Comparison of ENCODE assay signal across 11 mouse cellular contexts in the genomic region with DNA sequence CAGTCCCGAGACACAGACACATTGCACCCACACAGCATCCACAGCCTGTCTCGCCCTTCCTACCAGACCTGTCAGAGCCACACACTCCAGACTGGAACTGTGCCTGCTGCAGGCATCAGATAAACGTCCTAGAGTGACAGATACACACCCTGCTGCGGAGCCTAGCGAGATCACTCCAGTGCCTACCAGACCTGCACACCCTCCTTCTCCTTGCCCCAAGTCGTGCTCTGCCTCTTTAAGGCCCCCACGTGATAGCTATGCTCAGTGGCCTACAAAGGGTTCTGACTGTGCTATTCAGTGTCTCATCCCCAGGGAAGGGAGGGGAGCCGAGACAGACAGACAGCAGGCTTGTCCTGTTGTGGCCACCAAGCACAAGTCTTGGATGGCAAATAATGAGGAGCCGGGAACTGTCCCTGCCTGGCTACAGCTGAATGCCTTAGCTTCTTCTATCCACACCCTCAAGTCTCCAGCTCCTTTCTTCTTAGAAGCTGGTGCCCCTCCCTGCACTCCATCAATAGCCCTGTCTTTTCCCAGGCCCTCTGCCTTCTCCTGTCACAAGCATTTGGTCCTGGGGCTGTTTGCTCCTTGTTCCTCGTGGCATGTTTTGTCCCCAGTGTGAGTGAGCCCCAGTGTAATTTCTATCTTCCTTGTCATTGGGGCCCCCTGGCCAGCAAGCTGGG. TPM values are rescaled to one million over a fixed set of nuclear protein-coding genes. Genes with fewer than 3 reads are reported as not detected.
DNase-seq lines count a peak whose midpoint lies in the region; ATAC-seq and TF ChIP-seq lines count a peak whose summit lies in the region.
"Had no signal": no experiment of that assay in that cellular context is flagged by ENCODE, and none has a peak within 500 bp of the region (broad histone marks: within the 10 kb centered on the region; RNA-seq: fewer than 3 reads in every experiment).

No protein-coding gene starts in this region.

- no peak overlapping the region for H3K27ac ChIP-seq in heart, postnatal 0 days (ENCODE audit: low read depth)
- no peak overlapping the region for H3K27ac ChIP-seq in embryonic facial prominence, embryonic 14.5 days (replicated peaks; ENCODE audit: low read depth, low read length)
- H3K27ac ChIP-seq in midbrain, postnatal 0 days (ENCODE audit: low read depth, low read length) = peak overlapping the region; percentile 55

- DNase-seq in heart, postnatal 0 days (ENCODE audit: low spot score) = no peak
- DNase-seq in heart, adult 8-10 months (ENCODE audit: low spot score) = no peak
- peak; percentile 35 for DNase-seq in embryonic facial prominence, embryonic 14.5 days (ENCODE audit: low spot score)
- DNase-seq in layer of hippocampus, postnatal 14 days (ENCODE audit: low spot score in 2 of 2) = peak; percentile 32 to 36
- DNase-seq in midbrain, postnatal 0 days (ENCODE audit: low spot score) = peak; percentile 65
- DNase-seq in urinary bladder, adult 2 months (ENCODE audit: low spot score) = no peak
- no peak for DNase-seq in lung, postnatal 25 days (ENCODE audit: low spot score)

- H3K9me3 ChIP-seq in heart, postnatal 0 days (replicated peaks; ENCODE audit: control insufficient read depth, low read length) = no peaks in the 10 kb centered on the region
- H3K9me3 ChIP-seq in embryonic facial prominence, embryonic 14.5 days (ENCODE audit: control insufficient read depth, low read length) = no peaks in the 10 kb centered on the region
- no peaks in the 10 kb centered on the region for H3K9me3 ChIP-seq in midbrain, postnatal 0 days (ENCODE audit: low read length)

- TF ChIP-seq CTCF in heart, postnatal 0 days (IDR thresholded peaks at IDR 0.05; ENCODE audit: low read depth) = no peak
- no peak for TF ChIP-seq CTCF in midbrain, postnatal 0 days (IDR thresholded peaks at IDR 0.05)

- TF ChIP-seq EP300 in heart, postnatal 0 days (IDR thresholded peaks at IDR 0.05; ENCODE audit: low read depth) = no peak

- peaks cover 55% of the 10 kb centered on the region for H3K36me3 ChIP-seq in heart, postnatal 0 days (replicated peaks; ENCODE audit: control insufficient read depth, insufficient read depth, low read length)
- no peaks in the 10 kb centered on the region for H3K36me3 ChIP-seq in embryonic facial prominence, embryonic 14.5 days (ENCODE audit: control insufficient read depth, insufficient read depth, low read length)
- peaks cover 44% of the 10 kb centered on the region for H3K36me3 ChIP-seq in midbrain, postnatal 0 days (ENCODE audit: insufficient read depth, low read length)

- H3K4me3 ChIP-seq in heart, postnatal 0 days (ENCODE audit: low read depth, low read length) = no peak overlapping the region
- no peak overlapping the region for H3K4me3 ChIP-seq in embryonic facial prominence, embryonic 14.5 days (ENCODE audit: low read depth, low read length)
- no peak overlapping the region for H3K4me3 ChIP-seq in midbrain, postnatal 0 days (ENCODE audit: low read depth, low read length)

- H3K27me3 ChIP-seq in heart, postnatal 0 days (ENCODE audit: control insufficient read depth, insufficient read depth, low read length) = no peaks in the 10 kb centered on the region
- no peaks in the 10 kb centered on the region for H3K27me3 ChIP-seq in embryonic facial prominence, embryonic 14.5 days (replicated peaks; ENCODE audit: control insufficient read depth, insufficient read depth, low read length)
- H3K27me3 ChIP-seq in midbrain, postnatal 0 days (ENCODE audit: insufficient read depth, low read length) = no peaks in the 10 kb centered on the region
- H3K27me3 ChIP-seq: Patski had no signal

- no peak overlapping the region for H3K9ac ChIP-seq in heart, postnatal 0 days (replicated peaks; ENCODE audit: low read depth, low read length)
- no peak overlapping the region for H3K9ac ChIP-seq in embryonic facial prominence, embryonic 14.5 days (ENCODE audit: low read depth, low read length)
- no peak overlapping the region for H3K9ac ChIP-seq in midbrain, postnatal 0 days (replicated peaks; ENCODE audit: low read length, poor library complexity, severe bottlenecking)

- H3K4me2 ChIP-seq in heart, postnatal 0 days (ENCODE audit: low read depth, low read length) = no peak overlapping the region
- H3K4me2 ChIP-seq in embryonic facial prominence, embryonic 14.5 days (ENCODE audit: low read depth, low read length) = no peak overlapping the region
- no peak overlapping the region for H3K4me2 ChIP-seq in midbrain, postnatal 0 days (ENCODE audit: low read depth, low read length, poor library complexity, severe bottlenecking)

- WGBS in heart, postnatal 0 days = 29% methylated on average over 10 of the region's 10 CpGs
- 30% methylated on average over 10 of the region's 10 CpGs for WGBS in embryonic facial prominence, embryonic 14.5 days
- WGBS in midbrain, postnatal 0 days = 20% methylated on average over 10 of the region's 10 CpGs

- H3K4me1 ChIP-seq in heart, postnatal 0 days (ENCODE audit: control insufficient read depth, insufficient read depth) = no peaks in the 10 kb centered on the region
- H3K4me1 ChIP-seq in embryonic facial prominence, embryonic 14.5 days (ENCODE audit: control insufficient read depth, insufficient read depth, low read length) = no peaks in the 10 kb centered on the region
- H3K4me1 ChIP-seq in midbrain, postnatal 0 days (ENCODE audit: insufficient read depth, low read length) = no peaks in the 10 kb centered on the region

- ATAC-seq in heart, postnatal 0 days (ENCODE audit: insufficient read depth, low read depth) = 0 out of 2 replicates have a peak, but pooled peaks have one; percentile 44
- peak; percentile 64; the same call in 1 of the 2 replicates for ATAC-seq in embryonic facial prominence, embryonic 14.5 days (ENCODE audit: low read depth)
- peak; percentile 55 for ATAC-seq in midbrain, postnatal 0 days (ENCODE audit: low FRiP score)
- ATAC-seq in granulocyte monocyte progenitor cell, adult 5-6 weeks (replicated peaks; ENCODE audit: poor library complexity, severe bottlenecking) = no peak
- ATAC-seq: Patski had no signal

RNA-seq across cellular contexts. Expression of gene Golt1a, which starts 41.6 kb away (rescaled TPM):
- total RNA-seq in heart, postnatal 0 days (2014; rRNA removed; ENCODE audit: low replicate concordance) = not detected in 2 replicates
- polyA plus RNA-seq in heart, postnatal 0 days (2015; fragmentation: Nextera tagmentation; extraction: Ambion mirVana) = not detected in 2 replicates
- not detected for total RNA-seq in heart, adult 8-10 months (2022)
- polyA plus RNA-seq in embryonic facial prominence, embryonic 14.5 days (2014; fragmentation: Nextera tagmentation; extraction: Ambion mirVana) = not detected in 2 replicates
- not detected for total RNA-seq in layer of hippocampus, postnatal 14 days (2021)
- not detected in 2 replicates for total RNA-seq in midbrain, postnatal 0 days (2014; rRNA removed)
- polyA plus RNA-seq in midbrain, postnatal 0 days (2015; fragmentation: Nextera tagmentation; extraction: Ambion mirVana) = not detected in 2 replicates
- polyA plus RNA-seq in urinary bladder, adult 2 months (2012; rRNA removed) = 1.7 and 1.9 TPM in 2 replicates
- not detected in 2 replicates for total RNA-seq in granulocyte monocyte progenitor cell, adult 5-6 weeks (2014; fragmentation: Nextera tagmentation)
- total RNA-seq in granulocyte monocyte progenitor cell, adult 5-6 weeks (2017) = not detected in 2 replicates
- total RNA-seq: neutrophil, adult 5-6 weeks had no signal

RNA-seq across cellular contexts. Expression of gene Kiss1, which starts 53.7 kb away (rescaled TPM):
- not detected in 2 replicates for total RNA-seq in heart, postnatal 0 days (2014; rRNA removed; ENCODE audit: low replicate concordance)
- not detected in 2 replicates for polyA plus RNA-seq in heart, postnatal 0 days (2015; fragmentation: Nextera tagmentation; extraction: Ambion mirVana)
- total RNA-seq in heart, adult 8-10 months (2022) = not detected
- not detected in 2 replicates for polyA plus RNA-seq in embryonic facial prominence, embryonic 14.5 days (2014; fragmentation: Nextera tagmentation; extraction: Ambion mirVana)
- total RNA-seq in layer of hippocampus, postnatal 14 days (2021) = not detected
- total RNA-seq in midbrain, postnatal 0 days (2014; rRNA removed) = not detected in 2 replicates
- polyA plus RNA-seq in midbrain, postnatal 0 days (2015; fragmentation: Nextera tagmentation; extraction: Ambion mirVana) = 0.47 and 2.6 TPM in 2 replicates
- polyA plus RNA-seq in urinary bladder, adult 2 months (2012; rRNA removed) = not detected in 2 replicates
- not detected in 2 replicates for total RNA-seq in granulocyte monocyte progenitor cell, adult 5-6 weeks (2014; fragmentation: Nextera tagmentation)
- total RNA-seq in granulocyte monocyte progenitor cell, adult 5-6 weeks (2017) = not detected in 2 replicates
- total RNA-seq: neutrophil, adult 5-6 weeks had no signal
- polyA plus RNA-seq: gonadal fat pad, adult 2 months; Patski had no signal

Comparison
In these comparisons a context has a peak if more than half of its experiments do, and no peak if none do; other contexts are left out.
1. DNase-seq: peak in embryonic facial prominence, embryonic 14.5 days (single experiment), layer of hippocampus, postnatal 14 days (2 of 2) and midbrain, postnatal 0 days (single experiment); none in heart, postnatal 0 days (single experiment), heart, adult 8-10 months (single experiment), urinary bladder, adult 2 months (single experiment) and lung, postnatal 25 days (single experiment).